Mouse (Mus musculus) embryonic fibroblast, embryonic 13.5 days (primary cell): ENCODE results near the gene Sbds.

Experiments used
- CTCF ChIP-seq: IDR thresholded peaks from 2 replicates; pipeline ENCODE4 v1.5.1; 2011; ENCODE audit warnings: mild to moderate bottlenecking, control low read depth, low read length, moderate library complexity, borderline replicate concordance; ENCODE audit not compliant: insufficient read depth
- POLR2A ChIP-seq: IDR thresholded peaks from 2 replicates; pipeline ENCODE4 v1.6.1; 2011; ENCODE audit warnings: low read depth, mild to moderate bottlenecking, control low read depth, low read length, moderate library complexity

GRCm38 (mm10) chr5:130296071-130296470 is 40.7 kb upstream of the Sbds start:
- TF ChIP-seq CTCF (no peak), POLR2A (no peak)
